Mouse (Mus musculus): ENCODE data around the gene Ppil2. TPM values are rescaled to one million over a fixed set of nuclear protein-coding genes. Genes with fewer than 3 reads are reported as not detected.

The Ppil2 gene
- polyA plus RNA-seq, 1 experiment from 2014 or later: 82.2 TPM

GRCm38 (mm10) chr16:17053903-17054302 is 57.2 kb downstream of the Ppil2 start:
- TF ChIP-seq EP300 (IDR thresholded peaks at IDR 0.05) (no peak), CTCF (IDR thresholded peaks at IDR 0.05) (no peak)
- DNase-seq (ENCODE audit: low spot score) (no peak), ATAC-seq (no peak)
- Histone ChIP-seq H3K4me1 (ENCODE audit: insufficient read depth, low read depth, low read length) (no peaks in the 10 kb centered on the region), H3K4me3 (ENCODE audit: low read depth, low read length) (no peak overlapping the region), H3K4me2 (replicated peaks; ENCODE audit: low read depth, low read length) (no peak overlapping the region), H3K9ac (replicated peaks; ENCODE audit: low read depth) (no peak overlapping the region), H3K9me3 (ENCODE audit: low read length) (no peaks in the 10 kb centered on the region), H3K27ac (ENCODE audit: low read length) (no peak overlapping the region), H3K27me3 (replicated peaks; ENCODE audit: insufficient read depth, low read length) (no peaks in the 10 kb centered on the region), H3K36me3 (ENCODE audit: insufficient read depth, low read length) (peaks cover 2% of the 10 kb centered on the region; the same call in 1 of the 2 replicates)
- 69% methylated on average over 3 of the region's 3 CpGs for WGBS

- no peaks in the 10 kb centered on the region for H3K27me3 ChIP-seq (replicated peaks; ENCODE audit: insufficient read depth, low read length)
- H3K27ac ChIP-seq (ENCODE audit: low read length): no peak overlapping the region
- H3K4me1 ChIP-seq (ENCODE audit: insufficient read depth, low read depth, low read length): no peaks in the 10 kb centered on the region
- H3K4me3 ChIP-seq (ENCODE audit: low read depth, low read length): no peak overlapping the region
- ATAC-seq: 0 out of 2 replicates have a peak, but pooled peaks have one; percentile 28
- no peak overlapping the region for H3K4me2 ChIP-seq (replicated peaks; ENCODE audit: low read depth, low read length)
- no peak for DNase-seq (ENCODE audit: low spot score)
- no peak for TF ChIP-seq CTCF (IDR thresholded peaks at IDR 0.05)
- TF ChIP-seq EP300 (IDR thresholded peaks at IDR 0.05): no peak
- WGBS: 72% methylated on average over 7 of the region's 7 CpGs
- peaks cover 8% of the 10 kb centered on the region; the same call in 1 of the 2 replicates for H3K36me3 ChIP-seq (ENCODE audit: insufficient read depth, low read length)
- no peaks in the 10 kb centered on the region for H3K9me3 ChIP-seq (ENCODE audit: low read length)
- no peak overlapping the region for H3K9ac ChIP-seq (replicated peaks; ENCODE audit: low read depth)
Measured at GRCm38 (mm10) chr16:17052087-17052486, 59.0 kb downstream of the Ppil2 start.

GRCm38 (mm10) chr16:17049886-17050285 is 61.2 kb downstream of the Ppil2 start:
- WGBS: 93% methylated on average over 1 of the region's 1 CpGs
- H3K9me3 ChIP-seq (ENCODE audit: low read length): no peaks in the 10 kb centered on the region

GRCm38 (mm10) chr16:17045287-17045686 is 65.8 kb downstream of the Ppil2 start:
- ATAC-seq (no peak), DNase-seq (ENCODE audit: low spot score) (no peak)
- TF ChIP-seq CTCF (IDR thresholded peaks at IDR 0.05): no peak
- TF ChIP-seq EP300 (IDR thresholded peaks at IDR 0.05): no peak
- H3K9ac ChIP-seq (replicated peaks; ENCODE audit: low read depth): no peak overlapping the region
- H3K36me3 ChIP-seq (ENCODE audit: insufficient read depth, low read length): peaks cover 24% of the 10 kb centered on the region
- no peaks in the 10 kb centered on the region for H3K9me3 ChIP-seq (ENCODE audit: low read length)
- no peak overlapping the region for H3K27ac ChIP-seq (ENCODE audit: low read length)
- 76% methylated on average over 3 of the region's 3 CpGs for WGBS
- no peak overlapping the region for H3K4me3 ChIP-seq (ENCODE audit: low read depth, low read length)
- no peaks in the 10 kb centered on the region for H3K4me1 ChIP-seq (ENCODE audit: insufficient read depth, low read depth, low read length)
- H3K4me2 ChIP-seq (replicated peaks; ENCODE audit: low read depth, low read length): no peak overlapping the region
- H3K27me3 ChIP-seq (replicated peaks; ENCODE audit: insufficient read depth, low read length): no peaks in the 10 kb centered on the region

More at GRCm38 (mm10) chr16:17049886-17050285, 61.2 kb downstream of the Ppil2 start:
- no peaks in the 10 kb centered on the region for H3K4me1 ChIP-seq (ENCODE audit: insufficient read depth, low read depth, low read length)
- H3K4me2 ChIP-seq (replicated peaks; ENCODE audit: low read depth, low read length): no peak overlapping the region
- H3K4me3 ChIP-seq (ENCODE audit: low read depth, low read length): no peak overlapping the region
- no peak overlapping the region for H3K27ac ChIP-seq (ENCODE audit: low read length)
- peaks cover 8% of the 10 kb centered on the region; the same call in 1 of the 2 replicates for H3K36me3 ChIP-seq (ENCODE audit: insufficient read depth, low read length)
- no peaks in the 10 kb centered on the region for H3K27me3 ChIP-seq (replicated peaks; ENCODE audit: insufficient read depth, low read length)
- DNase-seq (ENCODE audit: low spot score) (no peak), ATAC-seq (no peak)
- no peak for TF ChIP-seq EP300 (IDR thresholded peaks at IDR 0.05)
- no peak for TF ChIP-seq CTCF (IDR thresholded peaks at IDR 0.05)
- no peak overlapping the region for H3K9ac ChIP-seq (replicated peaks; ENCODE audit: low read depth)

GRCm38 (mm10) chr16:17044320-17044719 is 66.7 kb downstream of the Ppil2 start:
- Histone ChIP-seq H3K27me3 (replicated peaks; ENCODE audit: insufficient read depth, low read length) (no peaks in the 10 kb centered on the region), H3K4me3 (ENCODE audit: low read depth, low read length) (no peak overlapping the region), H3K4me1 (ENCODE audit: insufficient read depth, low read depth, low read length) (no peaks in the 10 kb centered on the region), H3K9me3 (ENCODE audit: low read length) (no peaks in the 10 kb centered on the region), H3K9ac (replicated peaks; ENCODE audit: low read depth) (no peak overlapping the region), H3K4me2 (replicated peaks; ENCODE audit: low read depth, low read length) (no peak overlapping the region), H3K27ac (ENCODE audit: low read length) (no peak overlapping the region), H3K36me3 (ENCODE audit: insufficient read depth, low read length) (peaks cover 32% of the 10 kb centered on the region)
- WGBS: 87% methylated on average over 3 of the region's 3 CpGs
- ATAC-seq (no peak), DNase-seq (ENCODE audit: low spot score) (no peak)
- TF ChIP-seq EP300 (IDR thresholded peaks at IDR 0.05): no peak
- no peak for TF ChIP-seq CTCF (IDR thresholded peaks at IDR 0.05)

DNA sequence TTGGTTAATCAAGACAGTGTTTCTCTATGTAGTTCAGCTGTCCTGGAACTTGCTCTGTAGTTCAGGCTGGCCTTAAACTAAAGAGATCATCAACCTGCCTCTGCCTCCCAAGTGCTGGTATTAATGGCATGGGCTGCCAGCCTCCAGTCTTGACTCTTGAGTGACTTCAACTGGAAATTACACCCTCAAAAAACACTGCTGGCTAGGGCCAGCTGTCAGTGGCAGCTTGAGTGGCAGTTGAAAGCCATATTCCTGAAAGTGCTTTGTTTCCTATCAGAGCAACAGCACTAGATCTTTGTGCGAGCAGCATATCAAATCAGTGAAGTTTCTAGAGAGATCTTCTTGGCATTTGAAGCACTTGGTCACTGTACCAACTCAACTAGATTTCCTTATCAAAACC is 69.6 kb downstream of the Ppil2 start:
- ATAC-seq: no peak
- peaks cover 34% of the 10 kb centered on the region for H3K36me3 ChIP-seq (ENCODE audit: insufficient read depth, low read length)
- H3K4me1 ChIP-seq (ENCODE audit: insufficient read depth, low read depth, low read length): no peaks in the 10 kb centered on the region
- no peaks in the 10 kb centered on the region for H3K9me3 ChIP-seq (ENCODE audit: low read length)
- TF ChIP-seq EP300 (IDR thresholded peaks at IDR 0.05) (no peak), CTCF (IDR thresholded peaks at IDR 0.05) (no peak)
- WGBS: 88% methylated on average over 1 of the region's 1 CpGs
- no peak for DNase-seq (ENCODE audit: low spot score)
- no peak overlapping the region for H3K9ac ChIP-seq (replicated peaks; ENCODE audit: low read depth)
- H3K4me2 ChIP-seq (replicated peaks; ENCODE audit: low read depth, low read length): no peak overlapping the region
- H3K4me3 ChIP-seq (ENCODE audit: low read depth, low read length): no peak overlapping the region
- no peaks in the 10 kb centered on the region for H3K27me3 ChIP-seq (replicated peaks; ENCODE audit: insufficient read depth, low read length)
- no peak overlapping the region for H3K27ac ChIP-seq (ENCODE audit: low read length)

DNA sequence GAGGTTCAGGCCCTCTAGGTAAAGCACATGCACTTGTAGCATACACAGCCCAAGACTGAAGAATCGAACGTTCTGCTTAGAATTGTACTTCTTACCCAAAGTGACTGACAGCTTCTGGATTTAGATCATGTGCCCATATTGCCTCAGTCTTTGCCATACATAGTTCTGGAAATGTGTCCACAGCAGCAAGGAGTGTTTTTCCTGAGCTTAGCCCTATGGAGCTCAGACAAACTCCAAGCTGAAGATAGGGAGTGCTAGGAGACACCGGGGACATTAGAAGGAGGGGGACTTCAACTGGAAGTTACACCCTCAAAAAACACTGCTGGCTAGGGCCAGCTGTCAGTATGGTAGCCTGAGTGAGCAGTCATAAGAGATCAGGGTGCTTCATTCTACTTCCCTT is 70.3 kb downstream of the Ppil2 start:
- H3K4me1 ChIP-seq (ENCODE audit: insufficient read depth, low read depth, low read length): no peaks in the 10 kb centered on the region
- 92% methylated on average over 3 of the region's 3 CpGs for WGBS
- DNase-seq (ENCODE audit: low spot score) (no peak), ATAC-seq (no peak)
- no peak overlapping the region for H3K4me3 ChIP-seq (ENCODE audit: low read depth, low read length)
- H3K36me3 ChIP-seq (ENCODE audit: insufficient read depth, low read length): peaks cover 40% of the 10 kb centered on the region
- no peak overlapping the region for H3K9ac ChIP-seq (replicated peaks; ENCODE audit: low read depth)
- TF ChIP-seq EP300 (IDR thresholded peaks at IDR 0.05) (no peak), CTCF (IDR thresholded peaks at IDR 0.05) (no peak)
- H3K4me2 ChIP-seq (replicated peaks; ENCODE audit: low read depth, low read length): no peak overlapping the region
- no peaks in the 10 kb centered on the region for H3K9me3 ChIP-seq (ENCODE audit: low read length)
- no peaks in the 10 kb centered on the region for H3K27me3 ChIP-seq (replicated peaks; ENCODE audit: insufficient read depth, low read length)
- H3K27ac ChIP-seq (ENCODE audit: low read length): no peak overlapping the region

MicroRNAs within 50 kb of the gene (microRNA counts, 519-probe panel; counts per million panel counts)
- microRNA mmu-miR-130b (4,984 counts per million, percentile 57 among the panel's probes with 10 or more counts), microRNA mmu-miR-301b (1,075 counts per million, percentile 0 among the panel's probes with 10 or more counts)

Small RNA genes lying within 50 kb of the gene (microRNA-seq; reads per million reads assigned to microRNA genes)
- 1,968 reads per million, percentile 82 among the genes with 10 or more reads in this experiment for gene Mir130b
- 31.3 reads per million, percentile 35 among the genes with 10 or more reads in this experiment for gene Mir301b

Other genes starting within 250 kb of the Ppil2 start
- gene Igll1, start 247.3 kb downstream of the Ppil2 start, polyA plus RNA-seq (2015; fragmentation: Nextera tagmentation; extraction: Ambion mirVana): 0.60 and 1.0 TPM in 2 replicates
- gene Top3b, start 240.5 kb downstream of the Ppil2 start, polyA plus RNA-seq (2015; fragmentation: Nextera tagmentation; extraction: Ambion mirVana): 51.0 and 51.7 TPM in 2 replicates
- gene Vpreb1, start 240.4 kb downstream of the Ppil2 start, polyA plus RNA-seq (2015; fragmentation: Nextera tagmentation; extraction: Ambion mirVana): 2.2 and 2.3 TPM in 2 replicates
- gene Ppm1f, start 214.8 kb downstream of the Ppil2 start, polyA plus RNA-seq (2015; fragmentation: Nextera tagmentation; extraction: Ambion mirVana): 24.9 and 26.8 TPM in 2 replicates
- 110 and 117 TPM in 2 replicates for gene Mapk1, start 127.9 kb downstream of the Ppil2 start, polyA plus RNA-seq (2015; fragmentation: Nextera tagmentation; extraction: Ambion mirVana)
- 10.6 and 15.1 TPM in 2 replicates for gene Ypel1, start 41.6 kb downstream of the Ppil2 start, polyA plus RNA-seq (2015; fragmentation: Nextera tagmentation; extraction: Ambion mirVana)
- 0.90 and 1.3 TPM in 2 replicates for gene 2610318N02Rik, start 13.9 kb upstream of the Ppil2 start, polyA plus RNA-seq (2015; fragmentation: Nextera tagmentation; extraction: Ambion mirVana)
- 20.6 and 34.6 TPM in 2 replicates for gene Sdf2l1, start 21.1 kb upstream of the Ppil2 start, polyA plus RNA-seq (2015; fragmentation: Nextera tagmentation; extraction: Ambion mirVana)
- gene Ydjc, start 33.4 kb upstream of the Ppil2 start, polyA plus RNA-seq (2015; fragmentation: Nextera tagmentation; extraction: Ambion mirVana): 1.6 TPM in 2 replicates
- 0.08 and 0.13 TPM in 2 replicates for gene Ccdc116, start 36.0 kb upstream of the Ppil2 start, polyA plus RNA-seq (2015; fragmentation: Nextera tagmentation; extraction: Ambion mirVana)
- 197 and 200 TPM in 2 replicates for gene Ube2l3, start 91.4 kb upstream of the Ppil2 start, polyA plus RNA-seq (2015; fragmentation: Nextera tagmentation; extraction: Ambion mirVana)
- gene Rimbp3, start 97.3 kb upstream of the Ppil2 start, polyA plus RNA-seq (2015; fragmentation: Nextera tagmentation; extraction: Ambion mirVana): 0.07 TPM in 1 of 2 replicates, not detected in the other
- gene Hic2, start 122.3 kb upstream of the Ppil2 start, polyA plus RNA-seq (2015; fragmentation: Nextera tagmentation; extraction: Ambion mirVana): 2.0 and 2.2 TPM in 2 replicates
- 7.1 and 7.7 TPM in 2 replicates for gene Tmem191c, start 164.8 kb upstream of the Ppil2 start, polyA plus RNA-seq (2015; fragmentation: Nextera tagmentation; extraction: Ambion mirVana)
- 1.2 and 2.1 TPM in 2 replicates for gene Serpind1, start 220.1 kb upstream of the Ppil2 start, polyA plus RNA-seq (2015; fragmentation: Nextera tagmentation; extraction: Ambion mirVana)

Measured in lung, postnatal 0 days (tissue).